Mouse (Mus musculus): ENCODE measurements around the gene Ppfia1.

Ppfia1 gene

DNA sequence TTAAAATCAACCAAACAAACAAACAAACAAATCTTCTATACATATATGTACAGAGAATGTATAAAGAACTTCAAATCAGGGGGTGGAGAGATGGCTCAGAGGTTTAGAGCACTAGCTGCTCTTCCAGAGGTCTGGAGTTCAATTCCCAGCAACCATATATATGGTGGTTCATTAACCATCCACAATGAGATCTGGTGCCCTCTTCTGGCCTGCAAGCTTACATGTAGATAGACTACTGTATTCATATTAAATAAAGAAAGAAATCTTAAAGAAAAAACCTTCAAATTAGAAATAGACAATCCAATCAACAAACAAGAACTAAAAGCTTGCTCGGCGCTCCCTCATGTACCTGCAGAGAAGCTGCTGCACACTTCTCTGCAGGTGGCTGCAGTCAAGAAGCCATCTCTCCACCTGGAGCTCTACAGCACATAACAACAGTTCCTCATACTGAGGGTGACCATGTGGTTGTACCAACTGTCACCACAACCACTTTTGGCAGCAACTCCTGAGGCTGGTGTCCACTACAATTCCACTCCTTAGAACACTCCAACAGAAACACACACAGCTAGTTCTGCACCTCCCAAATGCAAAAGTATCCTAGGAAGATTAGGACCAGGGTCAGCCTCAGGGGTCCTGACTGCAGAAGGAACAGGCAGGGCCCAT is 3.5 kb downstream of the Ppfia1 start:
- no peak for DNase-seq

- no peak for DNase-seq
These were observed 8.3 kb downstream of the Ppfia1 start for GRCm38 (mm10) chr7:144545231-144545630.

- no peak for DNase-seq
These were observed 12.2 kb downstream of the Ppfia1 start for GRCm38 (mm10) chr7:144541351-144541750.

GRCm38 (mm10) chr7:144539146-144539545 is 14.4 kb downstream of the Ppfia1 start:
- DNase-seq = peak; percentile 60

GRCm38 (mm10) chr7:144538030-144538644 is 15.4 kb downstream of the Ppfia1 start:
- DNase-seq = no peak

DNA sequence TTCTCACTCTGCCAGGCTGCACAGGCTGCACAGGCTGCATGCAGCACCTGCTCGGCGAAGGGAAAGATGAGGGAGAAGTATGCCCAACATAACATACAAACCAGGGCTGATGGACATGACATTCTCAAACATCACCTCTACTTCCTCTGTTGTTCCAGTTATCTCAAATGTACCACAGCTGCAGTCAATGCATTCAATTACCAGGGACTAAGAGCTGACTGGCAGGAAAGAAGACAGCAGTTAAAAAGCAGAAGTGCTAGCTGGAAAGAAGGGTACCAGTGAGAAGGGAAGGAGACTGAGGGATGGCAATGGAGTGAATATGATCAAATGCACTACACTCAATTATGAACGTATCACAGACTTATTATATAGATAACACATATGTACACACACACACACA is 17.2 kb downstream of the Ppfia1 start:
- no peak for DNase-seq

DNA sequence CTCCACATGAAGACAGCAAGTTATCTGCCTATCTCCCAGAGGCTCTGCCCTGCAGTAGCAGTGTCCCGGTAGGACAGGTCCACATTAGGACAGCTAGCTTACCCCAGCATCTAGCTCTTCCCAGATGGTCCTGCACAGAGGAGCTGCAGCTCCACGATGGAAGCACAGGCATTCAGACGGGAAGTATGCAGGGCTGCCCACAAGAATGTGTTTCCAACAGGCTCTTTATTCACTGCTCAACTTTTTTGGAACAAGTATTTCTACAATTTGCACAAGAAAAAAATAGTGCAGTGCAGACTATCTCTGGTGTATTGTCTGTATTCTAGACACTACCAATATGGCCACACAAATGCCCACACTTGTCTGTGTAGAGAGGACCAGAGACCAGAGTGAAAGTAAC is 18.8 kb downstream of the Ppfia1 start:
- no peak for DNase-seq

DNA sequence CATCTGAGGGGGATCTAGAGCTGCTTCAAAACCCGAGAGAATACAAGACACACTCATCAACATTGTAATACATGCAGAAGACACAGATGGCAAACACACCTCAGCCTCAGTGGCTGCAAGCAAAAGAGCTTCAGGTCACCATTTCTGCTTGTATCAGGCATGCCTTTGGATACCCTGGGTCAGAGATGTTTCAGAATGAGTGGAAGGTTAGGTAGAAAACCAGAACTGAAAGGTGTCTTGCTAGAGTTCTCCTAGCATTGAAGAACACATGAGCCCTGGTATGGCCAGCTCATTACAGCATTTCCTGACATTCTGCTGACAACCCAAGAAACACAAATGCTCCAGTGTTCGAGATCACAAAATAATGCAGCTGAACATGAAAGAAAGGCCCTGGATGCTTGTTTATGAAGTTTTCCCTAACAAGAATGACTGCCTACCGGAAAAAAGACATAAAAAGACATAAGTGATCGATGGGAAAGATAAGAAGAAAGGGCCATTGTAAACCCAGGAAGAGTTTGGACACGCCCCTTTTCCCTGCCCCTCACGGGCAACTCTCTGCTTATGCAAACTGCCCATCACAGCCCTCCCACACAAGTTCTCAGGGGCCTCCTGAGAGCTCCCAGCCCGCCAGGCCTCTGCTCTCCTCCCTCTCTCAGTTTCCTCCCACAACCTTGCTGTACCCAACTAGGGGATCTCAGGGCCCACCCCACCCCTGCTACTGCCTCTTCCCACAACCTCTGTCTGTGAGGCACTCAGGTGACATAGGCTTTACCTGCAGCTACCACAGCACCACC is 21.7 kb downstream of the Ppfia1 start:
- no peak for DNase-seq

- DNase-seq = no peak
These were observed 23.7 kb downstream of the Ppfia1 start for GRCm38 (mm10) chr7:144529851-144530250.

DNA sequence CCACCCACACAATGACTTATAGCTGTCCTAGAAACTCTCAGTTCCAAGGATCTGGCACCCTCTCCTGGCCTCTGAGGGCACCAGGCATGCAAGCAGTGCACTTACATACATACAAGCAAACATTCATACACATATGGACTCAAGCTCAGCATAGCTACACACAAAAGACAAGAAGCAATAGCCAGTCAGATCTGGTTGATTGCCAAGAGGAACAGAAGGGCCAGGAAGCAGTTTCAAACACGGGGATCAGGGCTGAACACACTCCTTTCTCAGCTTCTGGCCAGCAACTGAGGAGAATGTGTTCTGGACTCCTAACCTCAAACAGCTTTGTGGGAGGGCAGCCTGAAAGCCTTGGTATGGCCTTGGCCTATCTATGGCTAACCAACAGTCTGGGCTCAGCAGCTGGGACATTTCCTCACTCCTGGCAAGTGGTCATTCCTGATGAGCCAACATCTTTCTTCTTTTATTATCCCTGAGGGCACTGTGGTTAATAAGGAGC is 25.8 kb downstream of the Ppfia1 start:
- no peak for DNase-seq

GRCm38 (mm10) chr7:144526649-144527048 is 26.9 kb downstream of the Ppfia1 start:
- no peak for DNase-seq

GRCm38 (mm10) chr7:144524427-144525191 is 28.9 kb downstream of the Ppfia1 start:
- no peak for DNase-seq

DNA sequence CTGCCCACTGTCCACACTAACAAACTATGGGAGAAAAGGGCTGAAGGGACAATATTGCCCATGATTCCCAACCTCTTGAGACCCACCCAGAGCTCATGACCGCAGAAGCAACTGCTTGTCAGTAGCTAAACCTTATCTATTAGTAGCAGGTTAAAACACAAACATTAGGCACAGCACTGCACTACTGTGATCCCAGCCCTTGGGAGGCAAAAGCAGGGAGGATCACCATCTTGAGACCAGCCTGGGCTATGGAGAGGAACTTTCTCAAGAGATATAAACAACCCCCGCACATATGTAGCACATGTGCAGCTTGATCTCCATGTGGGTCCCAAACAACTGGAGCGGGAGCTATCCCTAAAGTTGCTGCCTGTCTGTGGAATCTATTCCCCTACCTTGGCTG is 30.1 kb downstream of the Ppfia1 start:
- no peak for DNase-seq

DNA sequence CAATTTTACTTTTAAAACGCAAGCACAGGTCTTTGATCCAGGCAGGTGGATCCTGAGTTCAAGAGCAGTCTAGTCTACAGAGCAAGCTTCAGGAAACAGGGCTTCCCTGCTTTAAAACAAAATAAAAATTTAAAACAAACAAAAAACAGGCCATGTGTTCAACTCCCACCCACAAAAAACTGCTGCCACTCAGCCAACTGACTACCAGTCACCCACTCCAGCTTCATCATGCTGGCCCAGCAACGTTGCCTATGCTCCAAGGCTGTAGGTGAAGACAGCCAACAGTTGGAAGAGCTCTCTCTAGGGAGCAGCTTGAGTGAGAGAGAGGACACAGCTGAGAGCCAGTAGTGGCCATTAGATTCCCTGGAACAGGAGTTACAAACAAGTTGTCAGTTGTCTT is 31.6 kb downstream of the Ppfia1 start:
- no peak for DNase-seq

- DNase-seq = no peak
These were observed 33.7 kb downstream of the Ppfia1 start for GRCm38 (mm10) chr7:144519852-144520251.

GRCm38 (mm10) chr7:144516711-144517110 is 36.8 kb downstream of the Ppfia1 start:
- DNase-seq = no peak

DNA sequence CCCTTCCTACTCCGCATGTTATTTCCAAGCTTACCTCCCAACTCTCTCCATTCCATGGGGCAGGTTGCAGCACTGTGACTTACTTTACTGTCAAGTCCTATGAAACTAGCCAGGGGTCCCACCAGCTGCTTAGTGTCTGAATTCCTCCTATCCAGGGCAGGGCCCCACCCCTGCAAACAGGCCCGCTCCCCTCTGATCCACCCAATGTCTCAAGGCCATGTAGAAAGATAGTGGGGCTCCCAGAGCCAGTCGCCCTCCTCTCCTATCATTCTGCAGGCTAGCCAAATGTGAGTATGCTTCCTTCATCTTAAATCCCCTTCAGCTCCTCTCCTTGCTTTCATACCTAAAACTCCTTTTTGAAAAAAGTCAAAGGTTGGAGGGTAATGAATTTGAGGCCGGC is 44.4 kb downstream of the Ppfia1 start:
- no peak for DNase-seq

- no peak for DNase-seq
These were observed 46.7 kb downstream of the Ppfia1 start for GRCm38 (mm10) chr7:144506807-144507206.

GRCm38 (mm10) chr7:144503959-144504358 is 49.6 kb downstream of the Ppfia1 start:
- no peak for DNase-seq

DNA sequence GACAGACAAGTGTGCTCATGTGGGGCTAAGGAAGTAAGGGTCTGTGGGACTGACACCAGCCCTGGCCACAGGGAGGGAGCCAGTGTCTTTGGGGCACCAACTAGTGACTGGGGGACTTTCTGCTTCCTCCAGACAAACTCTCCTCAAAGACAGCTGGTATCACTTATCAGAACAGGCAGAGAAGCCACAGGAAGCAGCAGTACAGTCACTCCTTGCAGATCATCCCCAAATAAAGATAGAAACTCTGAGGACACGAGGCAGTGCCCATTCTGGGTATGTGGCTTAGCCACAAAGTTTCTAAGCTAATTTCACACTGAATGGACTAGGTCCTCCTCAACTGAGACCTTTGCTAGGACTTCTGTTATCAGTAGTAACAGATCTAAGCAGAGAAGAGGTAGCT is 60.6 kb downstream of the Ppfia1 start:
- DNase-seq = no peak

DNA sequence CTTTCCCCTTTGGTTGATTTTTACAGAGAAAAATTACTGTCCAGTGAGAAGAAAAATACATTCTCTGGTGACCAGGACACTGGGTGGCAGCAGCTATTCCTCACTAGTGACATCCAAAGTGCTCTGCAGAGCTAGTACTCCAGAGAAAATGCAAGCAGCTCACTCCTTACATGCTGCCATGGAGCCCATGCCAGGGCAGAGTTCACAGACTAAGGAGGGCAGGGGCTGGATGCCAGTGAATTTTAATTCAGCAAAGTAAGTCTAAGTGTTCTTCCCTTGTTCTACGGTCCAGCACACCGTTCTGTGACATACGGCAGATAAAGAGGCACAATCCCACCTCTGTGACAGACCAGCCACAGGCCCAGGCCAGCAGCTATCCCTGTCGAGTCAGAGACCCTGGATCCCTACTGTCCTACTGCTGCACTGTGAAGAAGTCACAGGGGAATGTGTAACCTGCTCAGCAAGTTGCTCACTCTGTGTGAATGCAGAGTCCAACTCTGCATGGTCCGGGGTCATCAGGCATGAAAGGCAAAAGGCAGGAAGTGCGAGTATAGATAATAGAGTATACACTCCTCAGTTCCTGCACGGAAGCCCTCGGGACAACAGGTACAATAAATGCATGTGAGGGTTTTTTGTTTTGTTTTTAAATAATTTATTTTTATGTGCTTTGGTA is 63.2 kb downstream of the Ppfia1 start:
- DNase-seq = no peak

DNA sequence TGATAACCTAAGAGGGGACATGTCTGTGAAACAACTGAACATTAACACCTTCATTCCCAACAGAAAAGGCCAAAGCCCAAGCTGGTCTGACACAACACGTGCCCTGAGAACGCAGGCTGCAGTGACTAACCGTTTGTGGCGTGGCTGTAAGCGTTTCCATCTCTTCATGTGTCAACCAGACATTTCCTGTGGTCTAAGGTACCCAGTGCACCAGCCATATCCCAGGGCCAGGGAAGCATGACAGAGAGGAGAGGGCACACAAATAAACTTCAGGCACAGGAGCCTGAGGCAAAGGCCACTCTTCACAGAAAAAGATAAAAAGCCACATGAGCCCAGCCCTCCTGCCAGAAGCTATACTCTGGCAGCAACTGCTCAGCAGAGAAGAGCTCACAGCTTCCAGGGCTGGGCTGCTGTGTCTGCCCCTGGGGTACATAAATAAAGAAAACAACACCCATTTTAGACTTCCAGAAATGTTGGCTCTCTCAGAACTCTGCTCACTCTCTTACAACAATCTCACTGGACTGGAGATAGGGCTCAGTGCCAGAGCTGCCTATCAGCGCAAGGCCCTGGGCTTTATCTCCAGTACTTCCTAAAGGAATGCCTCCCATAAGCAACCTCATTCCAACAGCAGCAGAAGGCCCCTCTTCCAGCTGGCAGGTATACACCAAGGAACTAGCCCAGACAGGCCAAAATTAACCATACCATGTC is 64.3 kb downstream of the Ppfia1 start:
- no peak for DNase-seq

Measured in thymus, postnatal 25 days (tissue).